Mouse (Mus musculus) frontal cortex, adult 2 months (tissue): Measurements from ENCODE around the gene Sema4d. TPM values are rescaled to one million over a fixed set of nuclear protein-coding genes. Genes with fewer than 3 reads are reported as not detected.

Source experiments
- DNase-seq, 2 experiments: peaks; one replicate each; pipeline ENCODE4 v3.0.0; 2022; ENCODE audit warnings: low spot score in 1 of 2; ENCODE audit errors: extremely low spot score in 1 of 2
- polyA plus RNA-seq: library from polyadenylated mRNA; depleted of rRNA; stranded (reverse); fragments of >200 nt; gene quantifications from 2 replicates; pipeline ENCODE4 v1.2.3, GENCODE M21; 2012

Sema4d gene
- polyA plus RNA-seq, 1 experiment = 80.9 TPM

- DNase-seq = no peak
These were observed 22.4 kb upstream of the Sema4d start for GRCm38 (mm10) chr13:51815865-51816504.

GRCm38 (mm10) chr13:51814646-51815045 is 21.1 kb upstream of the Sema4d start:
- DNase-seq = no peak

GRCm38 (mm10) chr13:51813621-51814615 is 20.4 kb upstream of the Sema4d start:
- no peak for DNase-seq

GRCm38 (mm10) chr13:51808141-51808540 is 14.6 kb upstream of the Sema4d start:
- peak in 1 of 2 experiments; percentile 58 for DNase-seq

GRCm38 (mm10) chr13:51806220-51806619 is 12.7 kb upstream of the Sema4d start:
- DNase-seq = no peak

DNA sequence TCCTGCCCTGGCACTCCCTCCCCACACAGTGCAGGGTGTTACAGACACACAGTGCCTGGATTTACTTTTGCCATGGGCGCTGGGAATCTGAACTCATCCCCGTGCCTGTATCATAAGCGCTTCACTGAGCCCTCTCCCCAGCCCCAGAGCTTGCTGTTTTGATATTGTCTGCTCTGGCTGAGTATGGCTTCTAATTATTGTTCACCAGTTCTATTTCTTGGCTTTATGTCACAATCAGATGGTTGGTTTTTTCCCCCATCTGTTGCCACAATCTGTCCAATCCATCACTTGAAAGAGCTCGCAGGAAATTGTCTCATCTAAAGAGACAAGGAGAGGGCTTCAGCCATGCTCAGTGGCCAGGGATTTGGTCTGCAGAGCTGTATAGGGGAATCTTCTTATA is 12.1 kb upstream of the Sema4d start:
- peak in 1 of 2 experiments; percentile 61 for DNase-seq

DNA sequence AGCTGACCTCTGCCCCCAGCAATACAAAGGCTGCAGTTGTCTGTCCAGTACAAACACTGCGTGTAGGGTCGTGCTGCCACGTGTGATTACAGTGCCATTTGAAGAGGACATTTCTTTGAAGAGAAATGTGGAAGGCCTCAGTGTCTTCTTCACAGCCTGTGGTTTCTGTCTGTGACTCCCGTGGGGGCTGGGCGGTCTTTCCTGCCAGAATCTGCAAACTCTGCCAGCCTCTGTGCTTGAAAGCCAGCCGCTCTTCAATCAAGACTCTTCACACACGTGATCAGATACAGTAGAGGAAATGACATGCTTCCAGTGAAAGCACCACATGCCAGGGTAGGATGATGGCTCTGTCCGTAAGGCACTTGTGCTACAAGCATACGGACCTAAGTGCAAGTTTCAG is 7.4 kb upstream of the Sema4d start:
- no peak for DNase-seq

GRCm38 (mm10) chr13:51799735-51800522 is 6.4 kb upstream of the Sema4d start:
- no peak for DNase-seq

DNA sequence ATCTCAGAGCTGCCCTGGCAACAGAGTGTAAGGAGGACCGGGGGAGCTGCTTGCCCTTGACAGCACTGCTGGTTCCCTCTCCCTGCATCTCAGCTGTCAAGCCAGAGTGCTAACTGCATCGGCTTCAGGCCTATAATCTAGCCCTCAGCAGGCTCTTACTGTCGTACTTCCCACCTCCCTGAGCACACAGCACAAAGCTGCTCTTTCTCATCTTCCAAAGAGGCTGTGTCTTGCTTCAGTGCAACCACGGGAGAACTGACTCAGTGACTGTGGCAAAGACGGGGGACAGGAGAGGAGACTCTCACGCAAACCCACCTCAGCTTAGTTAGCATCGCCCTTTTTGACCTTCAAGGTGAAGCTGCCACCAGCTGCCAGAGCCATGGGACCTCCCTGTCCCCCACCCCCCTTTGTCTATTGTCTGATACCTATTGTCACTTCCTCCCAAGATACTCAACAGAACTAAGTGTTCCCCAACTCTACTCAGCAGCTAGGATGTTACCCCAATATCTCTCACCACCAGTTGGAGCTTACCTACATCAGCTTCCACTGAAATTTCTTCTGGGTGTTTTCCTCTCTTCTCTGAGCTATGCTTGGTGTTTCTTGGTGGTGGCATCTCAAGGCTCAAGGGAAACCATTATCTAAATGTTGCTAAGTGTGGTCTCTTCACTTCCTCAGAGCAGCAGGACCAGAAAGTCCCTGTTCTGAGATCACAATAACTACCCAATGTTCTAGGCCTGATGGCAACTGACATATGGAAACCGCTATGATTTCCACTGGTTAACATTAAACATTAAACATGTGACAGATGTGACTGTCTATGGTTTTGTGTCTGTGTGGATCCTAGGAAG is 4.6 kb upstream of the Sema4d start:
- DNase-seq = no peak

DNA sequence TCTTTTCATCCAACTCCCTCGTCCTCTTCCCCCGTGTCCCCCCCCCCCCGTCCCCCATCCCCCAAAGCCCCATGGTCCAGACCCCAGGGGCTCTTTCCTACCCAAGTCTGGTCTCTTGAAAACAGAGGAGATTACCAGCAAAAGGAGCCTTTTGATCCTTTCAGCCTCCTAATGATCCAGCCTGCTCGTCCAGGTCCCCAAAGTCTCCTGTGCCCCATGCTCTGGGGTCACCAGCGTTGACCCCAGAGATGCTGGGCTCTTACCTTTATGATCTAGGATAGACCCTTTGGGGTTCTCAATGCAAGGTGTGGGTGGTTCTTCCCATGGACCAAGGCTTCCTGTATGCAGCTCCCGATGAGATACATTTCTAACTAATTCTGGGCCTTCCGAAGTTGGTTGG is 401 bp upstream of the Sema4d start:
- no peak for DNase-seq

DNA sequence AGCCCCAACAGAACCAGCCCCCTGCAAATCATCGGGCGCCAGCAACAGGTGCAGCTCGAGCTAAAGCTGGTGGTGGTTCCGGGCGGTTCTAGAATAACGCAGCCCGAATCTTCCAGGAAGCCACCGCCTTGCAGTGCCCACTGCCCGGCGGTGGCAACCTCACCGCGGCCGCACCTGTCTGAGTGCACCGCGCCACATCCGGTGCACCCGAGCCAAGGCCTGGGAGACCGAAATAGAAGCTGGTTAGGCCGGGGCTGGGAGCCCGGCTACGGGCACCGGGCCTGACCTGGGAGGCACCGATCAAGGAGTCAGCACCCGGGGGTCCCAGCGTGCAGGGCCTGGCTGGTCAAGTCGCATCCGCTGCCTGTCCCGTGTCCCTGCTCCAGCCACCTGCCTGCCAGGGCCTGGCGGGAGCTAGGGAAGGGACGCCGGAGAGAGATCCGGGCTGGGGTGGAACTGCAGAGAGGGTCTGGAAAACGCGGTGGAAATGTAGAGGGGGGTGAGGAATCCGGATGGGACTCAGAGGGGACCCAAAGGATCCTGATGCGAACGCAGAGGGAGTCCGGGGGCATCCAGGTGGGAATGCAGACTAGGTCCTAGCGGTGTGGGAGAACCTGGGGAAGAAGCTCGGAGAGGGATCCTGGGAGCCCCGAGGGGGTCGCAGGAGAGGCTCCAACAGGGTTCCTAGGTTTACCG is 670 bp downstream of the Sema4d start:
- DNase-seq = no peak

GRCm38 (mm10) chr13:51792135-51792573 is 1.4 kb downstream of the Sema4d start:
- peak in 1 of 2 experiments; percentile 35 for DNase-seq

DNA sequence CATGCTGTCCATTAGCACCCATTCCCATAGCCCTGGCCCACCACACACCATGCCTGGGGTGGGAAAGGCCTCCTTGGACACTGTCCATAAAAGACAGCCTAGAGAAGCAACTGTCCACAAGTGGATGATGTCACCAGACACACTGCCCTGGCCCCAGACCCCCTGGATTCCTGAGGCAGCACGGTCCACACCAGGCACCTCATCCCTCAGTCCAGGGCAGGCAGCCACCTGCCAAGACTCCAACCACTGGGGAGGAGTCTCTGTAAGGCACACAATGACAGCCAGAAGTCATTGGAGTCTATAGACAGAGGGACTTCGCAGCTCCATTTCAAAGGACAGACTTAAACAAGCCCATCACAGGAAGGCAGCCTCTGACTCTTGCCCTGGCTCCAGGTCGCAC is 1.9 kb downstream of the Sema4d start:
- DNase-seq = no peak

GRCm38 (mm10) chr13:51790793-51791192 is 2.8 kb downstream of the Sema4d start:
- no peak for DNase-seq

DNA sequence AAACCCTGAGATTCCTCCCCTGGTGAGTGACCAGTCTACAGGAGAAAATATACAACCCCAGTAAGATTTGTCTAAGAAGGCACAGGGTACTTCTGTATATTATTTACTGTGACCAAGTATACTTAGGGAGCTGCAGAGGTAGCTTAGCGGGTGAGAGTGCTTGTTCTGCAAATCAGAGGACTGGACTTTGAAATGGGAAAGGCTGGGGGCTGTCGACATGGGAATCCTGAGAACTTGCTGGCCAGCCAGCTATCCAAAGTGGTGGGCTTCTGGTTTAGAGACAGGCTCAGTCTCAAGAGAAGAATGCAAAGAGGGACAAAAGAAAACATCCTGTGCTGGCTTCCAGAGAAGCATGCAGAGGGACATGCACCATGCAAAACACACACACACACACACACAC is 5.7 kb downstream of the Sema4d start:
- DNase-seq = no peak

DNA sequence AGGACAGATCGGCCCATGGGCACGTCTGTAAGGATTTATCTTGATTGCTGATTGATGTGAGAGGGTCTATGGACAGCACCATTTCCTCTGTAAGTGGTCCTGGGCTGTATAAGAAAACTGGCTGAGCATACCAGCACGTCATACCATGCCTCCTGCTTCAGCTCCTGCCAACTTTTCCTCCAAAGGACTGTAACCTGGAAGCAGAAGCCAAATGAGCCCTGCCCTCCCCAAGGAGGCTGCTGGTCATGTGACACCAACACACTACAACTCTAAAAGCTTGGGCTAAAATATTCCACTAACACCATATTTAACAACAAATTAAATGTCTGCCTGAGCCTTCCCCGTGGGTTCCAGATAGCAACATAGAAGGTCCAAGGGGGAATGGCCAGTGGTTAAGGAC is 6.9 kb downstream of the Sema4d start:
- no peak for DNase-seq

DNA sequence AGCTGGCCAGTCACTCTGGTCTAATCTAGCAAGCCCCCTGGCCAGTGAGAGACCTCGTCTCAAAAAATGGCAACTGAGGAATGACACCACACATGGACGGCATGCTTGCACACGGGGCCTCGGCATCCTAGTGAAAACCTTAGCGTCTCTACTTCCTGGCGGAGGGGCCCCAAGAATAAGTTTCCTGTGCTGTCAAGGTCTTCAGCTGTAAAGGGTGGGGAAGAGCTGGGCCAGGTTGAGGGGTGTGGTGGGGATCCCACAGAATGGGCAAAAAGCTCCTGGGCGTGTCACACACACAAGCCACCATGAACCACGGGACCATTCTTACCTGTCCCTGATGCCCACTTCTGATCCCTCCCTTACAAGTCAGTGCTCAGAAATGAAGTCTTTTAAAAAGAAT is 9.1 kb downstream of the Sema4d start:
- no peak for DNase-seq

- DNase-seq = peak in 1 of 2 experiments; percentile 65
These were observed 9.7 kb downstream of the Sema4d start for GRCm38 (mm10) chr13:51783857-51784256.

DNA sequence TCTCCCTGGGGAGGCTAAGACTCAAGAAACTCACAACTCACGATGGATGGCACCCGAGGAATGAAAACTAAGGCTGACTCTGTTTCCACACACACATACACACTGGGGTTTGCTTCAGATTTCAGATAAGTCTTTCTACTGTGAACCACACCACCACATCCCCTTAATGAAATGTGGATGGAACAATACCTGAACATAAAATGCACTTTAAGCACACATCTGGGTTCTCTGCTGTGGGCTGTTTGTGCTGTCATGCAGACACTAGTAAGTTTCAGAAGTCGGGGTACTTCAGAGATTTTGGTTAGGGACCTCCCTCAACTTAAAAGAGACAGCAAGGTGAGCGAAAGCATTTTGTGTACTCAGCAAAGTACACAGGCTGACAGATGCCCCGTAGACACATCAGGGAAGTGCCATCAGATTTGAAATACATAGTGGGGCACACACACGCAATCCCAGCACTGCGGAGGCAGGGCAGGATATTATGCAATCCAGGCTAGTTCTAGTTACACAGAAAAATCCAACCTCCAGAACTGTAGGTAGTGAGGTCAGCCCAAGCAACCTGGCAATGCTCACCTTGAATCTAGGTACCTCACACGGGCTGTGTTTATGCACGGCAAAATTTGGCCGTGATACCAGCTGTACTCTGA is 12.9 kb downstream of the Sema4d start:
- no peak for DNase-seq
